ENCODE assay signal across 8 mouse cellular contexts in the genomic region with DNA sequence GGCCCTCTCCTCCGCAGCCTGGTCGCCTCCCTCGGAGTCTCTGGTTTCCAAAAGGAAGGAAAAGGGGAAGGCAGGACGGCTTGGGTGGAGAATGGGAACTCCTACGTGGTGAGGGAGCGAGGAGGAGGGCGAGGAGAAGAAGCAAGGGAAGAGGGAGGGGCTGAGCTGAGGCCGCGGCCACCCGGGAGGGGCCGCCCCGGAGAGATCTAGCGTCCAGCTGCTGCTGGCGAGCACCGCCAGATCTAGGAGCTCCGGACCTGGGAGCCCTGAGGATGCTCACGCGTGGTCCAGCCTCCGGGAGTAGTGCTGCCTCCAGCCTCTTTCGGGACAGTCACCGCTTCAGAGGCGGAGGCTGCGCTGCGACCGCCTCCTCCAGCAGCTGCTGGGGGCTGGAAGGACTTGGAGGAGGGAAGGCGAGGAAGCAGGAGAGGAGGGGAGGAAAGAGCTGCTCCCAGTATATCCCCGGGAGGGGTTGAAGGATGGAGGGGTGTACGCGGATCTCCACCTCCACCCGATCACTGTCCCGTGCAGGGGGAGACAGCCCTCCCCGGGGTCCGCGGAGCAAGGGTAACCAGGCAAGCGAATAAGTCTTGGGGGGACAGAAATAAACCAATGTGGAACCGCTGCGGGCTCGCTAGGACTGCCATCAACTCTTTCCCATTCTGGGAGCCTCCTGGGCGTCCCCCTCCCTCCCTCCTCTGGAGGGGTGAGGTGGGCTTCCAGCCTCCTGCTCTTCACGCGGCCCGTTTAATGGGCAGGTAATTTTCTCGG. TPM values are rescaled to one million over a fixed set of nuclear protein-coding genes. Genes with fewer than 3 reads are reported as not detected.
DNase-seq lines count a peak whose midpoint lies in the region; ATAC-seq and TF ChIP-seq lines count a peak whose summit lies in the region.

A gene (minus strand): TSS at position 345 of the 771 bp plus-strand sequence.

- peak within 1 kb of the TSS; percentile 77 for H3K4me3 ChIP-seq in hindbrain, postnatal 0 days (ENCODE audit: low read length)

- WGBS in hindbrain, postnatal 0 days: under 1% methylated on average over 43 of the region's 43 CpGs

- H3K4me2 ChIP-seq in hindbrain, postnatal 0 days (ENCODE audit: low read depth, low read length): peak within 1 kb of the TSS; percentile 91

- no peaks in the 10 kb centered on the region for H3K4me1 ChIP-seq in hindbrain, postnatal 0 days (ENCODE audit: insufficient read depth, low read length)

- no peaks in the 10 kb centered on the region for H3K27me3 ChIP-seq in hindbrain, postnatal 0 days (ENCODE audit: insufficient read depth, low read length)

- peak within 1 kb of the TSS; percentile 82 for H3K27ac ChIP-seq in hindbrain, postnatal 0 days

- H3K36me3 ChIP-seq in hindbrain, postnatal 0 days (ENCODE audit: insufficient read depth, low read length): no peaks in the 10 kb centered on the region

- H3K9ac ChIP-seq in hindbrain, postnatal 0 days (replicated peaks; ENCODE audit: low read length): peak within 1 kb of the TSS; percentile 64

- TF ChIP-seq CTCF in hindbrain, postnatal 0 days (IDR thresholded peaks at IDR 0.05; ENCODE audit: low read depth): no peak

- peak; percentile 88 for ATAC-seq in hindbrain, postnatal 0 days

- DNase-seq in adrenal gland, postnatal 14 days: peak; percentile 50
- DNase-seq in embryo, embryonic 10.5 days (ENCODE audit: low spot score): peak; percentile 78
- peak; percentile 55 for DNase-seq in gastrocnemius, postnatal 25 days
- DNase-seq in hindbrain, postnatal 0 days (ENCODE audit: low spot score): peak; percentile 79
- peak; percentile 57 to 59 for DNase-seq in left cerebral cortex, adult 8-10 months (ENCODE audit: low spot score in 2 of 2)
- peak; percentile 38 for DNase-seq in lung, postnatal 25 days (ENCODE audit: low spot score)
- peak; percentile 77 for DNase-seq in right cerebral cortex, adult 18-20 months
- no peak for DNase-seq in thymus, postnatal 25 days

- no peaks in the 10 kb centered on the region for H3K9me3 ChIP-seq in hindbrain, postnatal 0 days (ENCODE audit: low read length)

RNA-seq across cellular contexts. Expression of the gene that starts here (rescaled TPM):
- 5.8 and 9.3 TPM in 2 replicates for total RNA-seq in adrenal gland, postnatal 14 days (2021)
- total RNA-seq in gastrocnemius, postnatal 25 days (2021): 1 to 10 TPM in 1 of 2 experiments, under 1 TPM in 1; 0.78 to 1.6 TPM
- total RNA-seq in hindbrain, postnatal 0 days (2014; rRNA removed): 101 and 118 TPM in 2 replicates
- 47.3 and 50.0 TPM in 2 replicates for polyA plus RNA-seq in hindbrain, postnatal 0 days (2015; fragmentation: Nextera tagmentation; extraction: Ambion mirVana)
- 100 to 1,000 TPM; 113 to 142 (median 134) TPM for total RNA-seq in left cerebral cortex, adult 8-10 months (2022)
